Mouse (Mus musculus) megakaryocyte, embryonic 14.5 days (primary cell): ENCODE data around the gene Ang6. TPM values are rescaled to one million over a fixed set of nuclear protein-coding genes. Genes with fewer than 3 reads are reported as not detected.

Source experiments
- polyA plus RNA-seq: library from polyadenylated mRNA; stranded (reverse); fragments of >175 nt; gene quantifications from 2 replicates; pipeline ENCODE4 v1.2.3, GENCODE M21; 2012; ENCODE audit warnings: low replicate concordance; ENCODE audit not compliant: insufficient read depth

Gene Ang6
- polyA plus RNA-seq, 1 experiment: not detected

Other genes starting within 250 kb of the Ang6 start
- not detected in 2 replicates for gene Gm8180, start 217.5 kb downstream of the Ang6 start, polyA plus RNA-seq
- not detected in 2 replicates for gene Ear1, start 126.8 kb downstream of the Ang6 start, polyA plus RNA-seq
- gene Ear10, start 78.7 kb downstream of the Ang6 start, polyA plus RNA-seq: not detected in 2 replicates
- not detected in 2 replicates for gene Gm8113, start 76.9 kb downstream of the Ang6 start, polyA plus RNA-seq
- not detected in 2 replicates for gene Ang5, start 45.2 kb downstream of the Ang6 start, polyA plus RNA-seq
- not detected in 2 replicates for gene Ear2, start 100.4 kb upstream of the Ang6 start, polyA plus RNA-seq
- gene Gm3327, start 121.6 kb upstream of the Ang6 start, polyA plus RNA-seq: not detected in 2 replicates
- gene Gm8212, start 195.4 kb upstream of the Ang6 start, polyA plus RNA-seq: not detected in 2 replicates
- gene 4930503E14Rik, start 211.0 kb upstream of the Ang6 start, polyA plus RNA-seq: not detected in 2 replicates